Mouse (Mus musculus) G1E (cell line): ENCODE results near the gene Mpi.

Experiments
- CTCF ChIP-seq: IDR thresholded peaks from 2 replicates; pipeline ENCODE4 v1.5.1; 2012; ENCODE audit warnings: low read depth, low read length, inconsistent platforms, mixed read lengths
- GATA1 ChIP-seq: IDR thresholded peaks from 2 replicates; pipeline ENCODE4 v1.6.1; 2012; ENCODE audit warnings: borderline replicate concordance, low read length, inconsistent platforms, mixed read lengths
- GATA2 ChIP-seq: IDR thresholded peaks from 2 replicates; pipeline ENCODE4 v1.6.1; 2012; ENCODE audit warnings: low read depth, low read length, inconsistent platforms, borderline replicate concordance
- POLR2AphosphoS5 ChIP-seq: IDR thresholded peaks from 2 replicates; pipeline ENCODE4 v1.6.1; 2012; ENCODE audit warnings: low read depth, low read length, inconsistent platforms; ENCODE audit not compliant: insufficient replicate concordance

GRCm38 (mm10) chr9:57537728-57538181 is 14.8 kb downstream of the Mpi start:
- TF ChIP-seq CTCF, result no peak
- no peak for TF ChIP-seq GATA1
- TF ChIP-seq POLR2AphosphoS5, result no peak
- TF ChIP-seq GATA2, result no peak
